Mouse (Mus musculus) monocyte, adult 5-6 weeks (primary cell): Measurements from ENCODE around the gene Atg14. TPM values are rescaled to one million over a fixed set of nuclear protein-coding genes. Genes with fewer than 3 reads are reported as not detected.
"Not testable (repeated sequence)": the region's sequence is repeated elsewhere in the genome, so short reads cannot be mapped to it uniquely, and the experiment has no call there.

Experiments
- ATAC-seq: fragments of 153-309, 156-312 bp; replicated peaks from 2 replicates; pipeline ENCODE4 v1.8.0; 2017; ENCODE audit warnings: mild to moderate bottlenecking; ENCODE audit not compliant: low TSS enrichment, insufficient number of reproducible peaks, severe bottlenecking, poor library complexity, low FRiP score
- total RNA-seq: library from RNA; stranded (forward); fragments of 200-1000, 200-491, 200-594 nt; gene quantifications from 3 replicates; pipeline ENCODE4 v1.2.3, GENCODE M21; 2017

Gene Atg14
- total RNA-seq, 1 experiment from 2014 or later = 10.1 TPM

- ATAC-seq = no peak
Measured at GRCm38 (mm10) chr14:47553380-47553779, 17.1 kb downstream of the Atg14 start.

- no peak for ATAC-seq
Measured at GRCm38 (mm10) chr14:47551668-47552067, 18.8 kb downstream of the Atg14 start.

- no peak for ATAC-seq
Measured at GRCm38 (mm10) chr14:47544877-47545276, 25.6 kb downstream of the Atg14 start.

DNA sequence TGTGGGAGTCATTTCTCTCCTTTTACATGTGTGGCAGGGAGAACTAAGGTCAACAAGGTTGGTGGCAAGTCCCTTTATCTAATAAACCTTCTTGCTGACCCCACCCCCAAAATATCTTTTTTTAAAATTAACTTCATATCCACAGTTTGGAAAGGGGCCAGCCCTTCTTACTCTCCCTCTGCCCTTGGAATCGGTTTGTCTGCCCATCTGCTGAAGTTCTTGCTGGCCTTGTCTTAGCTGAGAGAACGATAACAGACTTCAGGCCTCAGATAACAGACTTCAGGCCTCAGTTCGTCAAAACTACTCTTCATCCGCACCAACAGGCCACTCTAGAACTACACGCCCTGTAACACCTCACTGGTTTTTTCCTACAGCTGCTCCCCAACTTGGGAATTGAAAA, 26.2 kb downstream of the Atg14 start:
- no peak for ATAC-seq

DNA sequence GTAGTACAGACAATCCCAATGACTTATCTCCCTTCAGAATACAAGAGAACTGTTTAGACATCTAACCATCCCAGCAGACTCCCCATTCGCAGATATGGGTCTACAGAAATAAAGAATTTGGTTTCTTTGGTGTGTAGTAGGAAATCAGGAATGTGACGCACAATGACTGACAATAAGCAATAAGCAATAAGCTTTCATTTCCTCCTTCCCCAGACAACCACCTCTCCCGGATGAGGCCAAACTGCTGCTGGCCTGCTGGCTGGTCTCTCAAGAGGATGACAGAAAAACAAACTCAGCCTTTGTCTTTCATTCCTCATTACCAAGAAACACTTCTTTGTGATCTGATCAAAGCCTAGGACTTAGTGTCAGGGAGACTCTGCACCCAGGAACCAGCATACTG, 28.2 kb downstream of the Atg14 start:
- ATAC-seq = no peak

- peak; percentile 51 for ATAC-seq
Measured at GRCm38 (mm10) chr14:47541325-47541948, 29.0 kb downstream of the Atg14 start.

- no peak for ATAC-seq
Measured at GRCm38 (mm10) chr14:47535096-47535495, 35.4 kb downstream of the Atg14 start.

DNA sequence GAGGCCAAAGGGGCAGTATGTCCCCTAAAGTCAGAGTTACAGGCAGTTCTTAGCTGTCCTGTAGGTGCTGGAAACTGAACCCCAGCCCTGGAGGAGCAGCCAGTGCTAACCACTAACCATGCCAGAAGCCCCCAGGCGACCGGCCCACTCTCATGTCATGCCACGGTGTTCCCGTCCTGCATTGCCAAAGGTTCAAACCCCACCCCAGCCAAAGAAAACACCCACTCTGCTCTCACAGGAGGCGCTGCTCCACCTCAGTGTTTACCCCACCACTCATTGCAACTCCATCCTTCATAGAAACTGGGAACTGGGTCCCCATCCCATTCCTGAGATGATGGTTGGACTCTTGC, 36.3 kb downstream of the Atg14 start:
- ATAC-seq = no peak

DNA sequence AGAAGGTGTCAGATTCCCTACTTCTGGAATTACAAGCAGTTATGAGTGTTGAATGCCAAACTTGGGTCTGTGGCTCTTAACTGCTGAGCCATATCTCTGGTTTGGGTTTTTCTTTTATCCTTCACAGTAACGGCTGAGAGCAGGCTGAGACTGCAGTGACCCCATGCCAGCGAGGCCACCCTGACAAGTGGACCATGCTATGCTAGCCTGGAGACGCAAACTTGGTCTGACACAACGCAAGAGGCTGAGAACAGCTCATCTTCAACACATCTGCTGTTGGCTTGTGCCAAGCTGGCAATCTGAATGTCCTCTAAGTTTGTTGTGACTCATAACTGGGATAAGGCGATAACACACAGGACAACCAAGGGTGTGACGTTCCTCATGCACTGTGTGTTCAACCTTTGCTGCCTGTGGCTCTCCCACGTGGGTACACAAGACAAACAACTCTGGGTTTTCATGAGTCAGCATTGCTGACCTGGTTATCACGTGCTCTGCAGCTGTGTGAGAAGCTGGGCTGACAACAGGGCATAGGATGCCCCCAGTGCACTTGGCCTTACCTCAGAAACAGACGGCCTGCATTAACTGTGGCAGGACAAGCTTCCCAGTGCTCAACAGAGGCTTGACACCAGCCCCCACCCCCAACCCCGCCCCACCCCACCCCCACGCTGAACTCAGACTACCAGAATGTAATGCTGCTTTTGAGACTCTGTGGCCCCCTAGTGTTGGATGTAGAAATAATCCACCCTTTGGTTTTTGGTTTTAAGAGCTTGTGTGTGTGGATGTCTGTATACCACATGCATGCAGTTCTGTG, 36.9 kb downstream of the Atg14 start:
- ATAC-seq = peak; percentile 57

GRCm38 (mm10) chr14:47532496-47532895, 38.0 kb downstream of the Atg14 start:
- no peak for ATAC-seq

DNA sequence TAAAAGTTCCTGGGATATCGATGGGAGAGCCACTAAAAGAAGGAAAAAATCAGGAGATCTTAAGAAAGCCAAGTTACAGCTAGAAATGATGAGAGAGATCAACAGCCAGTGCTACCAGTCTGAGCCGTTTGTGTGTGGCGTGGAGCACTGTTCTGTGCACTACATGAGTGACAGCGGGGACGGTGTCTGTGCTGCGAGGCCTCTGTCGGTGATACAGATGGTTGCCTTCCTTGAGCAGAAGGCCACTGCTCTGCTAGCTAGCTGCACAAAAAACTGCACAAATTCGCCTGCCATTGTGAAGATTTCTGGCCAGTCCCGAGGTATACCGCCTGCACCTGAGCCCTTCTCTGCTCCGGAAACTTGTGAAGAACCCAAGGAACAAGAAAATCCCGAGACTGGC, 40.9 kb downstream of the Atg14 start:
- ATAC-seq = not testable (repeated sequence)

DNA sequence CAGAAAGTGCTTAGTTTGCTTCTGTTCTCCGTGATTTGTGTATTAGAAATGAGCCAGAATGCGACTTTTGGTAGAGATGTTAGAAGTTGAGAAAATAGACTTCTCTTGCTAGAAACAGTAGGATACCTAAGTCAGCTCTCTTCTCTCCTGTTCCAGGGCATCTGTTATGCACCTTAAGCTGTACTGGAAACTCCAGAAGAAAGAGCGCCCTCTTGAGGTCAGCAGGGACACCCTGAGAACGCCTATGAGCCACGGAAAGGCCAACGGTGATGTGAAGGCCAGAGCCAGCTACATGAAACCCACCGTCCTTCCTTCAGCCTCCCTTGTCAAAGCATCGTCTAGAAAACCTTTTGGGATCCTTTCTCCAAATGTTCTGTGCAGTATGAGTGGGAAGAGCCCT, 41.4 kb downstream of the Atg14 start:
- no peak; the same call in 1 of the 2 replicates for ATAC-seq

GRCm38 (mm10) chr14:47528293-47528692, 42.2 kb downstream of the Atg14 start:
- no peak for ATAC-seq

GRCm38 (mm10) chr14:47527833-47528232, 42.6 kb downstream of the Atg14 start:
- ATAC-seq = no peak

GRCm38 (mm10) chr14:47525861-47526260, 44.6 kb downstream of the Atg14 start:
- ATAC-seq = no peak

DNA sequence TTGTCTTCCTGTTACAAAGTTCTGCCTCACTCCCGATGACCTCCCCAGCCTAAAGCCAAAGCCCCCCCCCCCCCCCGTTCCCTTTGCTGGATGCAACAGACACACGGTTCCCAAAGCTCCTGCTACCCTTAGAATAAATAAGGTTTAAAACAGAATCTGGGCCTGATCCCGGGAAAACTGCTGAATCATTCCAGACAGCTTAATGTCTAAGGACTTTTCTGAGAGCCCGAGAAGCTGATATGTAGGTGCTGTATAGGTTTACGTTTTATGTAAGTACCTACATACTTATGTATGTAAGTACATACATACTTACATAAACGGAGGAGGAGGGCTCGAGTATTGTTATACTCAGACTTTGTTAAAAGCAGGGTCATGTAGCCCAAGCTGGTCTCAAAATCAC, 45.1 kb downstream of the Atg14 start:
- no peak for ATAC-seq

GRCm38 (mm10) chr14:47522301-47522700, 48.1 kb downstream of the Atg14 start:
- no peak for ATAC-seq

DNA sequence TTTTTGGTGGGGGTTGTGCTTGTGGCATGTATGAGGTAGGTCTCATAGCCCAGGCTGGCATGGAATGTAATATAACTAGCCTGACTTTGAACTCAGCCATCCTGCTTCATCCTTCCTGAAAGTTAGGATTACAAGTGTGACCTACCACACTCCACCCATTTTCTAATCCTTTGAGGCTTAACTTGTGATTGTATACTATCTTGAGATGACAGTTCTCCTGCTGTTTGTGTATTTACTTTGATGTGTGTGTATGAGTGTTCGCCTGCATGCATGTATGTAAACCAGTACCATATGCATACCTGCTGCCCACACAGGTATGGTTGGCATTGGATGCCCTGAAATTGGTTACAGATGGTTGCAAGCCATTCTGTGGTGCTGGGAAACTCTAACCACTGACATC, 48.8 kb downstream of the Atg14 start:
- ATAC-seq = no peak

DNA sequence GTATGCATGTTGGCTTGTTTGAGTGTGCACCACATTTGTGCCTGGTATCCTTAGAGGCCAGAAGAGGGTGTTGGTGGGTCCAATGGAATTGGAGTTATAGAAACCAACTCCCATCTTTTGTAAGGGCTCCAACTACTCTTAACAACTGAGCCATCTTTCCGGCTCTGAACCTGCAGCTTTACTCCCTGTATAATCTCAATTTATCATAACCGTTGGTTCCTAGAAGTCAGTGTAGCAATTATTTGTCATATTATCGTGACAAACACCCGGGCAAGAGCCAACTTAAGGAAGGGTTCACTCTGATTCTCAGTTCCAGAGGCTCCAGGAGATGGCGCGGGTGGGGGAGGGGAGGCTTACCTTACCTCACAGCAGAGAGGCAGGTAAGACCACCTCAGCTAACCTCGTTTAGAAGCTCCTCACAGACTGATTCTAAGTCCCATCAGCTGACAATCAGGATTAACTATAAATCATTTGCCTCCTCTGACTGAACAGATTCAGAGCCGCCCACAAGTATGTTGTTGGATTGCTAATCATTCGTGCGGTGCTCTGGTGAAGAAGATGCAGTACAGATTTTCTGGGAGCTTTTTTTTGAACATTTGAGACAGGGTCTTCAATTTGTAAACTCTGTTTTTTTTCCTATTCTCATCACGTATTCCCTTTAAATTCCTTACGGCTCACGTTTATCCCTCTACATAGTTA, 49.5 kb downstream of the Atg14 start:
- no peak for ATAC-seq

GRCm38 (mm10) chr14:47518619-47519018, 51.8 kb downstream of the Atg14 start:
- ATAC-seq = peak; percentile 76; the same call in 1 of the 2 replicates
